Mouse (Mus musculus) bone marrow macrophage, adult 2 months (primary cell): ENCODE measurements around the gene Cfap43.

ENCODE experiments used
- CTCF ChIP-seq: IDR thresholded peaks from 2 replicates; pipeline ENCODE4 v1.5.1; 2012; ENCODE audit warnings: low read depth, mild to moderate bottlenecking, low read length, moderate library complexity
- POLR2A ChIP-seq: IDR thresholded peaks from 2 replicates; pipeline ENCODE4 v1.6.1; 2012; ENCODE audit warnings: mild to moderate bottlenecking, low read depth, low read length, borderline replicate concordance

DNA sequence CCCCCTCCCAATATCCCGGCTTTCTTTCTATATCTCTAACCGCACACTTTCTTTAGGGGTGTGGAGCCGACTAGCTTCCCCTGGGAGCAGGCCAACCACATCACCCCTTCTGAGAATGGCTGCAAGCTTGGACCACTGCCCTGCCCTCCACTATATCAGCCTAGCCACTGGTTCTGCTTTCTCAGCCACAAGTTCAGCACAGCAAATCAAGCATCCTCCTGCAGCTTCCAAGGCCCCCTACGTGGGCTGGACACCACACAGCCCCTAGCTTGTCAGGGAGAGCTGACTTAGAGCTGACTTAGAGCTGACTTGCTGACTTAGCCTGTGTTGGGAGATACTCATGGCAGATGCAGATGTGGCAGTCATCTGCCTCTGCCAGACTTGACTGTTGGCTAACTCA lies 14.0 kb downstream of the Cfap43 start:
- TF ChIP-seq CTCF (no peak), POLR2A (no peak)
